Mouse (Mus musculus) hindbrain, embryonic 13.5 days (tissue): ENCODE data around the gene Wdr25. TPM values are rescaled to one million over a fixed set of nuclear protein-coding genes. Genes with fewer than 3 reads are reported as not detected.
A peak's percentile ranks its signal among the peaks of the same experiment; 100 is the strongest.

Source experiments
- ATAC-seq: fragments of 200-750 bp; cut with Nextera tagmentation; 2 replicates; pipeline ENCODE4 v1.8.0; 2017; ENCODE audit warnings: moderate TSS enrichment; ENCODE audit not compliant: low FRiP score
- H3K27ac ChIP-seq: fragments of 300-500 bp; sonication (generic); 2 replicates; pipeline ENCODE4 v1.5.1; 2015; ENCODE audit warnings: inconsistent platforms, mild to moderate bottlenecking, moderate library complexity
- H3K27me3 ChIP-seq: fragments of 300-500 bp; sonication (generic); 2 replicates; pipeline ENCODE4 v1.6.1; 2015; ENCODE audit warnings: mild to moderate bottlenecking, inconsistent platforms
- H3K36me3 ChIP-seq: fragments of 300-500 bp; sonication (generic); 2 replicates; pipeline ENCODE4 v1.6.1; 2015; ENCODE audit warnings: mild to moderate bottlenecking, inconsistent platforms
- H3K4me1 ChIP-seq: fragments of 300-500 bp; sonication (generic); replicated peaks from 2 replicates; pipeline ENCODE4 v1.6.1; 2015; ENCODE audit warnings: inconsistent platforms
- H3K4me2 ChIP-seq: fragments of 300-500 bp; sonication (generic); 2 replicates; pipeline ENCODE4 v1.6.1; 2015; ENCODE audit warnings: inconsistent platforms, mild to moderate bottlenecking, moderate library complexity
- H3K4me3 ChIP-seq: fragments of 300-500 bp; sonication (generic); 2 replicates; pipeline ENCODE4 v1.5.1; 2015; ENCODE audit warnings: mild to moderate bottlenecking, inconsistent platforms
- H3K9ac ChIP-seq: fragments of 300-500 bp; sonication (generic); 2 replicates; pipeline ENCODE4 v1.6.1; 2015; ENCODE audit warnings: mild to moderate bottlenecking, inconsistent platforms
- H3K9me3 ChIP-seq: fragments of 300-500 bp; sonication (generic); 2 replicates; pipeline ENCODE4 v1.6.1; 2016; ENCODE audit warnings: inconsistent platforms
- WGBS: fragments of 180-500 bp; shearing (Covaris S2); methylation state at CpG from one replicate; pipeline ENCODE4 v1.1.7; 2015; 5-methylcytosine and 5-hydroxymethylcytosine counted together
- polyA plus RNA-seq: library from polyadenylated mRNA; unstranded; fragments of >200 nt; fragmentation: Nextera tagmentation; extraction: Ambion mirVana; gene quantifications from 2 replicates; pipeline ENCODE4 v1.2.1, GENCODE M21; 2015

Gene Wdr25
- polyA plus RNA-seq, 1 experiment from 2014 or later = 6.6 TPM

GRCm38 (mm10) chr12:108902940-108903339 is 9.5 kb downstream of the Wdr25 start:
- no peak overlapping the region for H3K27ac ChIP-seq
- no peaks in the 10 kb centered on the region for H3K9me3 ChIP-seq
- H3K4me2 ChIP-seq = no peak overlapping the region
- H3K27me3 ChIP-seq = no peaks in the 10 kb centered on the region
- ATAC-seq = 0 out of 2 replicates have a peak, but pooled peaks have one; percentile 39
- 13% methylated on average over 8 of the region's 8 CpGs for WGBS
- no peak overlapping the region for H3K4me3 ChIP-seq
- H3K9ac ChIP-seq = no peak overlapping the region
- H3K4me1 ChIP-seq = peaks cover 41% of the 10 kb centered on the region
- peaks cover 6% of the 10 kb centered on the region for H3K36me3 ChIP-seq

- Histone ChIP-seq H3K4me3 (no peak overlapping the region), H3K36me3 (no peaks in the 10 kb centered on the region; the same call in 1 of the 2 replicates), H3K4me2 (no peak overlapping the region), H3K9ac (no peak overlapping the region), H3K27ac (0 out of 2 replicates have a peak overlapping the region, but pooled peaks have one; percentile 56), H3K9me3 (no peaks in the 10 kb centered on the region), H3K27me3 (no peaks in the 10 kb centered on the region), H3K4me1 (peaks cover 49% of the 10 kb centered on the region)
- 62% methylated on average over 8 of the region's 8 CpGs for WGBS
- ATAC-seq = no peak
These were observed 10.3 kb downstream of the Wdr25 start for GRCm38 (mm10) chr12:108903600-108904275.

GRCm38 (mm10) chr12:108904276-108904653 is 10.8 kb downstream of the Wdr25 start:
- WGBS = 38% methylated on average over 8 of the region's 8 CpGs
- H3K4me2 ChIP-seq = no peak overlapping the region
- no peak overlapping the region for H3K4me3 ChIP-seq
- peak overlapping the region; percentile 56; the same call in 1 of the 2 replicates for H3K27ac ChIP-seq
- ATAC-seq = no peak
- no peaks in the 10 kb centered on the region for H3K27me3 ChIP-seq
- H3K36me3 ChIP-seq = no peaks in the 10 kb centered on the region
- peaks cover 54% of the 10 kb centered on the region for H3K4me1 ChIP-seq
- H3K9ac ChIP-seq = peak overlapping the region; percentile 43; the same call in 1 of the 2 replicates
- no peaks in the 10 kb centered on the region for H3K9me3 ChIP-seq

- Histone ChIP-seq H3K36me3 (no peaks in the 10 kb centered on the region), H3K4me1 (peaks cover 67% of the 10 kb centered on the region), H3K4me3 (no peak overlapping the region), H3K27ac (peak overlapping the region; percentile 85), H3K4me2 (peak overlapping the region; percentile 16; the same call in 1 of the 2 replicates), H3K9ac (peak overlapping the region; percentile 5; the same call in 1 of the 2 replicates), H3K9me3 (no peaks in the 10 kb centered on the region), H3K27me3 (no peaks in the 10 kb centered on the region)
- ATAC-seq = peak; percentile 39; the same call in 1 of the 2 replicates
- 15% methylated on average over 14 of the region's 14 CpGs for WGBS
These were observed 12.3 kb downstream of the Wdr25 start for GRCm38 (mm10) chr12:108905620-108906302.

- 30% methylated on average over 12 of the region's 12 CpGs for WGBS
- Histone ChIP-seq H3K36me3 (no peaks in the 10 kb centered on the region), H3K4me3 (no peak overlapping the region), H3K27me3 (no peaks in the 10 kb centered on the region), H3K4me2 (0 out of 2 replicates have a peak overlapping the region, but pooled peaks have one; percentile 4), H3K27ac (peak overlapping the region; percentile 85), H3K4me1 (peaks cover 73% of the 10 kb centered on the region), H3K9ac (peak overlapping the region; percentile 29; the same call in 1 of the 2 replicates), H3K9me3 (no peaks in the 10 kb centered on the region)
- ATAC-seq = no peak
These were observed 13.0 kb downstream of the Wdr25 start for GRCm38 (mm10) chr12:108906398-108906797.

- Histone ChIP-seq H3K36me3 (no peaks in the 10 kb centered on the region), H3K27me3 (0 out of 2 replicates have a peak, but pooled peaks cover 2% of the 10 kb centered on the region), H3K4me1 (peaks cover 96% of the 10 kb centered on the region), H3K4me3 (no peak overlapping the region), H3K9ac (no peak overlapping the region), H3K9me3 (no peaks in the 10 kb centered on the region), H3K27ac (peak overlapping the region; percentile 76), H3K4me2 (no peak overlapping the region)
- 85% methylated on average over 8 of the region's 8 CpGs for WGBS
- no peak for ATAC-seq
These were observed 16.5 kb downstream of the Wdr25 start for GRCm38 (mm10) chr12:108909846-108910433.

- Histone ChIP-seq H3K9me3 (no peaks in the 10 kb centered on the region), H3K4me2 (no peak overlapping the region), H3K4me3 (no peak overlapping the region), H3K36me3 (no peaks in the 10 kb centered on the region), H3K4me1 (peaks cover 95% of the 10 kb centered on the region), H3K9ac (no peak overlapping the region), H3K27ac (no peak overlapping the region), H3K27me3 (0 out of 2 replicates have a peak, but pooled peaks cover 2% of the 10 kb centered on the region)
- ATAC-seq = no peak
- WGBS = 89% methylated on average over 2 of the region's 2 CpGs
These were observed 19.0 kb downstream of the Wdr25 start for GRCm38 (mm10) chr12:108912442-108912841.

- 0 out of 2 replicates have a peak overlapping the region, but pooled peaks have one; percentile 5 for H3K9ac ChIP-seq
- no peaks in the 10 kb centered on the region for H3K9me3 ChIP-seq
- 0 out of 2 replicates have a peak, but pooled peaks cover 2% of the 10 kb centered on the region for H3K27me3 ChIP-seq
- WGBS = 48% methylated on average over 3 of the region's 3 CpGs
- H3K4me1 ChIP-seq = peaks cover 97% of the 10 kb centered on the region
- H3K4me3 ChIP-seq = no peak overlapping the region
- H3K27ac ChIP-seq = peak overlapping the region; percentile 10
- no peaks in the 10 kb centered on the region for H3K36me3 ChIP-seq
- no peak for ATAC-seq
- H3K4me2 ChIP-seq = no peak overlapping the region
These were observed 20.8 kb downstream of the Wdr25 start for GRCm38 (mm10) chr12:108914198-108914597.

- ATAC-seq = no peak
- Histone ChIP-seq H3K27me3 (0 out of 2 replicates have a peak, but pooled peaks cover 2% of the 10 kb centered on the region), H3K4me2 (no peak overlapping the region), H3K9me3 (no peaks in the 10 kb centered on the region), H3K36me3 (no peaks in the 10 kb centered on the region), H3K9ac (0 out of 2 replicates have a peak overlapping the region, but pooled peaks have one; percentile 5), H3K4me3 (no peak overlapping the region), H3K27ac (peak overlapping the region; percentile 10), H3K4me1 (peaks cover 96% of the 10 kb centered on the region)
- WGBS = 64% methylated on average over 12 of the region's 12 CpGs
These were observed 21.4 kb downstream of the Wdr25 start for GRCm38 (mm10) chr12:108914709-108915340.

GRCm38 (mm10) chr12:108915893-108916292 is 22.5 kb downstream of the Wdr25 start:
- H3K4me2 ChIP-seq = no peak overlapping the region
- peaks cover 85% of the 10 kb centered on the region for H3K4me1 ChIP-seq

GRCm38 (mm10) chr12:108916447-108917042 is 23.1 kb downstream of the Wdr25 start:
- 32% methylated on average over 7 of the region's 7 CpGs for WGBS
- H3K9ac ChIP-seq = no peak overlapping the region
- H3K4me2 ChIP-seq = no peak overlapping the region
- 0 out of 2 replicates have a peak, but pooled peaks cover 2% of the 10 kb centered on the region for H3K27me3 ChIP-seq
- H3K36me3 ChIP-seq = no peaks in the 10 kb centered on the region
- peaks cover 78% of the 10 kb centered on the region for H3K4me1 ChIP-seq
- peak; percentile 61 for ATAC-seq
- H3K4me3 ChIP-seq = no peak overlapping the region
- no peaks in the 10 kb centered on the region for H3K9me3 ChIP-seq
- H3K27ac ChIP-seq = peak overlapping the region; percentile 36

More at GRCm38 (mm10) chr12:108915893-108916292, 22.5 kb downstream of the Wdr25 start:
- Histone ChIP-seq H3K27me3 (0 out of 2 replicates have a peak, but pooled peaks cover 2% of the 10 kb centered on the region), H3K27ac (peak overlapping the region; percentile 56), H3K36me3 (no peaks in the 10 kb centered on the region), H3K9ac (no peak overlapping the region; the same call in 1 of the 2 replicates), H3K4me3 (no peak overlapping the region), H3K9me3 (no peaks in the 10 kb centered on the region)
- WGBS = 10% methylated on average over 6 of the region's 6 CpGs
- ATAC-seq = peak; percentile 68
